Mouse (Mus musculus) limb, embryonic 11.5 days (tissue): Measurements from ENCODE around the gene Ppp4r3a. TPM values are rescaled to one million over a fixed set of nuclear protein-coding genes. Genes with fewer than 3 reads are reported as not detected.

ENCODE experiments used
- ATAC-seq: fragments of 200-750 bp; cut with Nextera tagmentation; 2 replicates; pipeline ENCODE4 v1.8.0; 2017; ENCODE audit warnings: low read depth; ENCODE audit not compliant: insufficient number of reproducible peaks, low FRiP score, low TSS enrichment
- DNase-seq: peaks from one replicate; pipeline ENCODE4 v3.0.0-alpha.2; 2015; ENCODE audit warnings: low spot score
- H3K27ac ChIP-seq: fragments of 300-500 bp; sonication (generic); replicated peaks from 2 replicates; pipeline ENCODE4 v1.5.1; 2014; ENCODE audit warnings: low read depth, mild to moderate bottlenecking, low read length
- H3K27me3 ChIP-seq: fragments of 300-500 bp; sonication (generic); 2 replicates; pipeline ENCODE4 v1.6.1; 2014; ENCODE audit warnings: mild to moderate bottlenecking, low read length, mixed read lengths; ENCODE audit not compliant: control insufficient read depth, insufficient read depth
- H3K36me3 ChIP-seq: fragments of 300-500 bp; sonication (generic); 2 replicates; pipeline ENCODE4 v1.6.1; 2014; ENCODE audit warnings: mild to moderate bottlenecking, low read length, moderate library complexity, mixed read lengths; ENCODE audit not compliant: control insufficient read depth, insufficient read depth
- H3K4me1 ChIP-seq: fragments of 300-500 bp; sonication (generic); 2 replicates; pipeline ENCODE4 v1.6.1; 2014; ENCODE audit warnings: low read length, mixed read lengths; ENCODE audit not compliant: control insufficient read depth, insufficient read depth
- H3K4me2 ChIP-seq: fragments of 300-500 bp; sonication (generic); 2 replicates; pipeline ENCODE4 v1.6.1; 2014; ENCODE audit warnings: low read depth, mild to moderate bottlenecking, moderate library complexity; ENCODE audit not compliant: severe bottlenecking
- H3K4me3 ChIP-seq: fragments of 300-500 bp; sonication (generic); 2 replicates; pipeline ENCODE4 v1.5.1; 2014; ENCODE audit warnings: low read depth, low read length
- H3K9ac ChIP-seq: fragments of 300-500 bp; sonication (generic); 2 replicates; pipeline ENCODE4 v1.6.1; 2014; ENCODE audit warnings: mild to moderate bottlenecking, low read length
- H3K9me3 ChIP-seq: fragments of 300-500 bp; sonication (generic); 2 replicates; pipeline ENCODE4 v1.6.1; 2016; ENCODE audit warnings: low read length; ENCODE audit not compliant: control insufficient read depth
- WGBS: fragments of 180-500 bp; shearing (Covaris S2); extraction: QIAGEN DNeasy Blood & Tissue Kit; methylation state at CpG from one replicate; pipeline ENCODE4 v1.1.7; 2014; 5-methylcytosine and 5-hydroxymethylcytosine counted together
- polyA plus RNA-seq: library from polyadenylated mRNA; unstranded; fragments of >200 nt; fragmentation: Nextera tagmentation; extraction: Ambion mirVana; gene quantifications from 2 replicates; pipeline ENCODE4 v1.2.1, GENCODE M21; 2014

Gene Ppp4r3a
- polyA plus RNA-seq, 1 experiment from 2014 or later: 60.9 TPM

GRCm38 (mm10) chr12:101005665-101006420 is 77.7 kb downstream of the Ppp4r3a start:
- ATAC-seq: no peak
- H3K36me3 ChIP-seq: no peaks in the 10 kb centered on the region
- no peak overlapping the region for H3K27ac ChIP-seq
- peaks cover 3% of the 10 kb centered on the region; the same call in 1 of the 2 replicates for H3K27me3 ChIP-seq
- no peak overlapping the region for H3K4me3 ChIP-seq
- H3K9me3 ChIP-seq: no peaks in the 10 kb centered on the region
- H3K4me2 ChIP-seq: no peak overlapping the region
- 89% methylated on average over 12 of the region's 12 CpGs for WGBS
- H3K9ac ChIP-seq: no peak overlapping the region
- peaks cover 19% of the 10 kb centered on the region for H3K4me1 ChIP-seq
- no peak for DNase-seq

- ATAC-seq (no peak), DNase-seq (no peak)
- no peak overlapping the region for H3K4me3 ChIP-seq
- H3K9ac ChIP-seq: no peak overlapping the region
- 87% methylated on average over 5 of the region's 5 CpGs for WGBS
- H3K9me3 ChIP-seq: no peaks in the 10 kb centered on the region
- no peak overlapping the region for H3K4me2 ChIP-seq
- no peaks in the 10 kb centered on the region for H3K36me3 ChIP-seq
- H3K4me1 ChIP-seq: peaks cover 15% of the 10 kb centered on the region
- no peak overlapping the region for H3K27ac ChIP-seq
- H3K27me3 ChIP-seq: peaks cover 3% of the 10 kb centered on the region; the same call in 1 of the 2 replicates
Observed at GRCm38 (mm10) chr12:101004982-101005381, 78.5 kb downstream of the Ppp4r3a start.

GRCm38 (mm10) chr12:101002801-101003513 is 80.5 kb downstream of the Ppp4r3a start:
- H3K9me3 ChIP-seq: no peaks in the 10 kb centered on the region
- no peak overlapping the region for H3K27ac ChIP-seq
- no peak overlapping the region for H3K4me3 ChIP-seq
- ATAC-seq (no peak), DNase-seq (no peak)
- WGBS: 33% methylated on average over 4 of the region's 4 CpGs
- no peak overlapping the region for H3K4me2 ChIP-seq
- H3K9ac ChIP-seq: no peak overlapping the region
- peaks cover 23% of the 10 kb centered on the region for H3K4me1 ChIP-seq
- H3K27me3 ChIP-seq: peaks cover 3% of the 10 kb centered on the region; the same call in 1 of the 2 replicates
- no peaks in the 10 kb centered on the region for H3K36me3 ChIP-seq

- no peak overlapping the region for H3K4me2 ChIP-seq
- H3K9me3 ChIP-seq: no peaks in the 10 kb centered on the region
- 45% methylated on average over 7 of the region's 7 CpGs for WGBS
- H3K27me3 ChIP-seq: 0 out of 2 replicates have a peak, but pooled peaks cover 5% of the 10 kb centered on the region
- no peak for ATAC-seq
- no peak overlapping the region for H3K4me3 ChIP-seq
- no peaks in the 10 kb centered on the region for H3K36me3 ChIP-seq
- DNase-seq: no peak
- no peak overlapping the region for H3K9ac ChIP-seq
- peaks cover 29% of the 10 kb centered on the region for H3K4me1 ChIP-seq
- H3K27ac ChIP-seq: no peak overlapping the region
Observed at GRCm38 (mm10) chr12:100999061-100999954, 84.2 kb downstream of the Ppp4r3a start.

- ATAC-seq: no peak
- H3K27me3 ChIP-seq: 0 out of 2 replicates have a peak, but pooled peaks cover 5% of the 10 kb centered on the region
- no peak overlapping the region; the same call in 1 of the 2 replicates for H3K4me2 ChIP-seq
- 64% methylated on average over 8 of the region's 8 CpGs for WGBS
- DNase-seq: no peak
- no peaks in the 10 kb centered on the region for H3K36me3 ChIP-seq
- no peak overlapping the region for H3K9ac ChIP-seq
- peaks cover 29% of the 10 kb centered on the region for H3K4me1 ChIP-seq
- no peaks in the 10 kb centered on the region for H3K9me3 ChIP-seq
- H3K27ac ChIP-seq: no peak overlapping the region
- no peak overlapping the region for H3K4me3 ChIP-seq
Observed at GRCm38 (mm10) chr12:100998564-100998962, 84.9 kb downstream of the Ppp4r3a start.

- Histone ChIP-seq H3K4me3 (no peak overlapping the region), H3K4me2 (no peak overlapping the region; the same call in 1 of the 2 replicates), H3K27ac (no peak overlapping the region), H3K27me3 (0 out of 2 replicates have a peak, but pooled peaks cover 3% of the 10 kb centered on the region), H3K9ac (no peak overlapping the region), H3K9me3 (no peaks in the 10 kb centered on the region), H3K36me3 (no peaks in the 10 kb centered on the region), H3K4me1 (peaks cover 29% of the 10 kb centered on the region)
- WGBS: 3% methylated on average over 10 of the region's 10 CpGs
- ATAC-seq (peak; percentile 67), DNase-seq (peak; percentile 71)
Observed at GRCm38 (mm10) chr12:100997830-100998563, 85.5 kb downstream of the Ppp4r3a start.

GRCm38 (mm10) chr12:100996378-100996898 is 87.1 kb downstream of the Ppp4r3a start:
- Histone ChIP-seq H3K27me3 (0 out of 2 replicates have a peak, but pooled peaks cover 3% of the 10 kb centered on the region), H3K4me1 (peaks cover 34% of the 10 kb centered on the region), H3K9me3 (no peaks in the 10 kb centered on the region), H3K4me2 (no peak overlapping the region), H3K4me3 (no peak overlapping the region), H3K27ac (no peak overlapping the region), H3K36me3 (no peaks in the 10 kb centered on the region), H3K9ac (no peak overlapping the region)
- 36% methylated on average over 5 of the region's 5 CpGs for whole genome bisulfite sequencing
- ATAC-seq (no peak), DNase-seq (no peak)
